Mouse (Mus musculus) midbrain, embryonic 13.5 days (tissue): ENCODE results near the gene Sox18. TPM values are rescaled to one million over a fixed set of nuclear protein-coding genes. Genes with fewer than 3 reads are reported as not detected.

Source experiments
- ATAC-seq: fragments of 200-750 bp; cut with Nextera tagmentation; 2 replicates; pipeline ENCODE4 v1.8.0; 2017; ENCODE audit warnings: mild to moderate bottlenecking, moderate TSS enrichment, moderate library complexity
- H3K27ac ChIP-seq: fragments of 300-500 bp; sonication (generic); 2 replicates; pipeline ENCODE4 v1.5.1; 2015; ENCODE audit warnings: inconsistent platforms, mild to moderate bottlenecking, moderate library complexity
- H3K27me3 ChIP-seq: fragments of 300-500 bp; sonication (generic); 2 replicates; pipeline ENCODE4 v1.6.1; 2015; ENCODE audit warnings: mild to moderate bottlenecking, inconsistent platforms
- H3K36me3 ChIP-seq: fragments of 300-500 bp; sonication (generic); 2 replicates; pipeline ENCODE4 v1.6.1; 2015; ENCODE audit warnings: mild to moderate bottlenecking, inconsistent platforms
- H3K4me1 ChIP-seq: fragments of 300-500 bp; sonication (generic); replicated peaks from 2 replicates; pipeline ENCODE4 v1.6.1; 2015; ENCODE audit warnings: inconsistent platforms
- H3K4me2 ChIP-seq: fragments of 300-500 bp; sonication (generic); replicated peaks from 2 replicates; pipeline ENCODE4 v1.6.1; 2015; ENCODE audit warnings: moderate library complexity, mild to moderate bottlenecking, inconsistent platforms
- H3K4me3 ChIP-seq: fragments of 300-500 bp; sonication (generic); replicated peaks from 2 replicates; pipeline ENCODE4 v1.5.1; 2015; ENCODE audit warnings: mild to moderate bottlenecking, inconsistent platforms
- H3K9ac ChIP-seq: fragments of 300-500 bp; sonication (generic); replicated peaks from 2 replicates; pipeline ENCODE4 v1.6.1; 2015; ENCODE audit warnings: mild to moderate bottlenecking, inconsistent platforms
- H3K9me3 ChIP-seq: fragments of 300-500 bp; sonication (generic); 2 replicates; pipeline ENCODE4 v1.6.1; 2016; ENCODE audit warnings: mild to moderate bottlenecking, inconsistent platforms
- WGBS: fragments of 180-500 bp; shearing (Covaris S2); methylation state at CpG from one replicate; pipeline ENCODE4 v1.1.7; 2015; 5-methylcytosine and 5-hydroxymethylcytosine counted together
- polyA plus RNA-seq: library from polyadenylated mRNA; unstranded; fragments of >200 nt; fragmentation: Nextera tagmentation; extraction: Ambion mirVana; gene quantifications from 2 replicates; pipeline ENCODE4 v1.2.1, GENCODE M21; 2015

The Sox18 gene
- polyA plus RNA-seq, 1 experiment from 2014 or later: 14.2 TPM

DNA sequence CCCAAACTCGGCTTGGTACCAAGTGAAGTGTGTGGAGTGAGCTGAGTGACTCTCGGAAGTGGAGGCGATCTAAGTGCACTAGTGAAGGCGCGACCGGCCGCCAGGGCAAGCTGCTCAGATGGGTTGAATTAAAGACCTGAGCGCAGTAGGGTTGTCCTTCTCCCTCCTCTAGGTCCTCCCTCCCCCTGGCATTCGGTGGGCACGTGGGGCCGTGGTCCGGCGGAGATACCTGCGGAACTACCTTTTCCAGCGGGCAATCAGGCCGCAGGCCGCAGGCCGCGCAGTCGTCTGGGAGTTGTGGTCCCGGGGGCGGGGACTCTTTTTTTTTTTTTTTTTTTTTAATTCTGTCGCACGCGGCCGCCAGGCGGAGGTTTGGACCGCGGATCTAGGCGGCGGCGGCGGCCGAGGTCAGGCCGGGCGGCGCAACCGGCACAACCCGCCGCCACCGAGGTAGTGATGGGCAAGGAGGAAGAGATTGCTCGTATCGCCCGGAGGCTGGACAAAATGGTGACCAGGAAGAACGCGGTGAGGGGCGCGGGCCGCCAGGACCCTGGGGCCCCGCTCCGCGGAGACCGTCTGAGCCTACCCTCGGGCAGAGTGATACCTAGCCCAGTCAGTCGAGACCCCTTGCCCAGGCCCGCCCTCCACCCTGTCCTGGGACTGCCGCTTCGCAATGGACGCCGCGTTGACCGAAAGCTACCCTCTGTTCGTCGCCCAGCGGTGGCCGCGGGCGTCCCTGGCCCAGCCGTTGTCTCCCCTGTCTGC is 8.7 kb upstream of the Sox18 start, which contains the start of gene Tcea2:
TSS of gene Tcea2 (plus strand) at position 360 of the 765 bp plus-strand sequence.
- Histone ChIP-seq H3K27me3 (no peaks in the 10 kb centered on the region), H3K4me3 (peak within 1 kb of the TSS; percentile 66), H3K9ac (peak within 1 kb of the TSS; percentile 87), H3K4me1 (peaks cover 27% of the 10 kb centered on the region), H3K4me2 (peak within 1 kb of the TSS; percentile 78), H3K9me3 (no peaks in the 10 kb centered on the region), H3K36me3 (peaks cover 7% of the 10 kb centered on the region; the same call in 1 of the 2 replicates), H3K27ac (peak within 1 kb of the TSS; percentile 59)
- peak; percentile 82 for ATAC-seq
- under 1% methylated on average over 67 of the region's 69 CpGs for WGBS

GRCm38 (mm10) chr2:181678780-181679179 is 7.3 kb upstream of the Sox18 start:
- no peaks in the 10 kb centered on the region for H3K36me3 ChIP-seq
- peaks cover 27% of the 10 kb centered on the region for H3K4me1 ChIP-seq
- 36% methylated on average over 1 of the region's 1 CpGs for WGBS
- peaks cover 12% of the 10 kb centered on the region for H3K27me3 ChIP-seq
- no peak overlapping the region for H3K4me2 ChIP-seq
- ATAC-seq: peak; percentile 48
- H3K9me3 ChIP-seq: no peaks in the 10 kb centered on the region
- H3K27ac ChIP-seq: no peak overlapping the region
- H3K9ac ChIP-seq: no peak overlapping the region
- H3K4me3 ChIP-seq: no peak overlapping the region

DNA sequence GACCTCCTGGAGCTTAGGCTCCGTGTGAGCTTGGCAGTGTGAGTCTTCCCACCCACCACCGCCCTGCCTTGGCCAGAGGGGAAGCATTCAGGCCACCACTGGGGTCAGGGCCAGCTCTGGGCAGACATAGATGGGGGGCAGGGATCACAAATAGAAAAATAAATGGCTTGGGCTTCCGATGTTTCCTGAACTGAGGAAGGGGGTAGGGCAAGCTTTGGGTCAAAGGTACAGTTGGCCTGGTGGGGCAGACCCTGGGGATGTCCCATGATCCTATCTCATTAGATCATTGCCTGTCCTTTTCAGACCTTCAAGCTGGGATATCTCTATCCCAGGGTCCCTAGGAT is 6.3 kb upstream of the Sox18 start:
- Histone ChIP-seq H3K4me1 (peaks cover 34% of the 10 kb centered on the region), H3K36me3 (no peaks in the 10 kb centered on the region), H3K4me2 (no peak overlapping the region), H3K9me3 (no peaks in the 10 kb centered on the region), H3K9ac (no peak overlapping the region), H3K27me3 (peaks cover 22% of the 10 kb centered on the region), H3K27ac (no peak overlapping the region), H3K4me3 (no peak overlapping the region)
- ATAC-seq: no peak
- 63% methylated on average over 3 of the region's 3 CpGs for WGBS

GRCm38 (mm10) chr2:181677096-181677754 is 5.8 kb upstream of the Sox18 start:
- no peaks in the 10 kb centered on the region for H3K36me3 ChIP-seq
- ATAC-seq: no peak
- peaks cover 34% of the 10 kb centered on the region for H3K4me1 ChIP-seq
- no peak overlapping the region for H3K4me2 ChIP-seq
- H3K27ac ChIP-seq: no peak overlapping the region; the same call in 1 of the 2 replicates
- H3K27me3 ChIP-seq: peaks cover 27% of the 10 kb centered on the region
- no peak overlapping the region for H3K4me3 ChIP-seq
- no peak overlapping the region for H3K9ac ChIP-seq
- 58% methylated on average over 5 of the region's 5 CpGs for WGBS
- no peaks in the 10 kb centered on the region for H3K9me3 ChIP-seq

GRCm38 (mm10) chr2:181676424-181676823 is 5.0 kb upstream of the Sox18 start:
- peak overlapping the region; percentile 57 for H3K27ac ChIP-seq

DNA sequence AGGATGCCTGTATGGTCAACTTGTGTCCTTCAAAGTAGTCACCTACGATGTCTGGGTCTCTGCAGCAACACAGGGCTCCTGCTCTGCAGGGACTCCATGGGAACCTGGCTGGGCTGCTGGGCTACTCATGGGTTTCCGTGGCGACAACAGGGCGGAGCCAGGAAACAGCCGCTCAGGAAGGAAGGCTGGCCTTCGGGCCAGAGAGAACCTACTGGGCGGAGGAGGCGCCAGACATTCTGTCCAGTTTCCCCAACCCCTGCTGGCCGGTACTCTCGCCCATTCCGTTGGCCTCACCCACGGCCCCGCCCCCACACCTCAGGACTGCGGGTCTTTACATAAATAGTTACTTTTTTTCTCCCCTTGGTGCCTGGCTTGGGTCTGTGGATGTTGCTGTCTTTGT is 4.0 kb upstream of the Sox18 start:
- Histone ChIP-seq H3K9ac (0 out of 2 replicates have a peak overlapping the region, but pooled peaks have one; percentile 5), H3K27me3 (peaks cover 45% of the 10 kb centered on the region), H3K4me1 (peaks cover 35% of the 10 kb centered on the region), H3K36me3 (no peaks in the 10 kb centered on the region), H3K9me3 (no peaks in the 10 kb centered on the region), H3K27ac (no peak overlapping the region), H3K4me2 (peak overlapping the region; percentile 30), H3K4me3 (no peak overlapping the region)
- ATAC-seq: 0 out of 2 replicates have a peak, but pooled peaks have one; percentile 12
- 1% methylated on average over 14 of the region's 14 CpGs for WGBS

More at GRCm38 (mm10) chr2:181676424-181676823, 5.0 kb upstream of the Sox18 start:
- WGBS: 38% methylated on average over 2 of the region's 2 CpGs
- Histone ChIP-seq H3K9me3 (no peaks in the 10 kb centered on the region), H3K4me1 (peaks cover 35% of the 10 kb centered on the region), H3K9ac (no peak overlapping the region), H3K27me3 (peaks cover 35% of the 10 kb centered on the region), H3K4me3 (no peak overlapping the region), H3K4me2 (no peak overlapping the region), H3K36me3 (no peaks in the 10 kb centered on the region)
- no peak for ATAC-seq

DNA sequence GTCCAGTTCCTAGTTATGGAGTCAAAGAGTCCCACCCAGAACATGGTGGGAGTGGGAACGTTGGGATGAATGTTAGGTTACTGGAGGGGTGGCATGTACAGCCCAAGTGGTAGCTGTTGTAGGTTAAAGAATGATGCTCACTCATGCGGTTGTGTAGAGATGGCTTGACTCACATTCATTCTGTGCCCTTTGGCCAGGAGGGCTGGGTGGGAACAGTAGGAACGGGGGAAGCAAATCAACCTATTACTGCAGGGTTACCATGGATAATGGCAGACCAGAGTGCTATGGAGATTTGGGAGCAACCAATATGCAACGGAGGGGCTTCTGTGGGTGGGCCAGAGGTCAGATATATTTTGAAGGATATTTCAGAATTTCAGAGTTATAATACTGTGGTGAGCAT is 3.5 kb upstream of the Sox18 start:
- Histone ChIP-seq H3K4me2 (no peak overlapping the region), H3K36me3 (no peaks in the 10 kb centered on the region), H3K27me3 (peaks cover 50% of the 10 kb centered on the region), H3K4me1 (peaks cover 39% of the 10 kb centered on the region), H3K9ac (no peak overlapping the region), H3K9me3 (no peaks in the 10 kb centered on the region), H3K27ac (no peak overlapping the region), H3K4me3 (no peak overlapping the region)
- 78% methylated on average over 4 of the region's 4 CpGs for WGBS
- no peak for ATAC-seq

DNA sequence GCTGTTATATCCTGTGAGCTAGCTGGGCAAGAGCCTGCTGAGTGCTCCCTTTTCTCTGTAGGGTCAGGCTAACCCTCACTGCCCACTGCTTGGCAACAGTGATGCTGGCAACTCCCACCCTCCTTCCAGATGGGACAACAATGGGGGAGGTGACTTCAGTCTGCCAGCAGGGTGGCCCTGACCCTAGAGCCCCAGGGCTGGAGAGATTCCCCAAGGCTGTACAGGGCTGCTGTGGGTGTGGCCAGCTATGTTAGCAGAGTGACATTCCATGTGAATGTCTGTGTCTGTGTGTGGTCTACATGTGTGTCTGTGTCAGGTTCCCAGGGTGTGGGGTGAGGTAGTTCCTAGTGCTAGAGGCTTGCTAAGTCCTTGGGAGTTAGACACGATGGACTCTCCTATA is 2.1 kb upstream of the Sox18 start:
- peaks cover 32% of the 10 kb centered on the region for H3K4me1 ChIP-seq
- no peak overlapping the region for H3K9ac ChIP-seq
- no peaks in the 10 kb centered on the region for H3K9me3 ChIP-seq
- H3K4me2 ChIP-seq: no peak overlapping the region
- WGBS: 54% methylated on average over 1 of the region's 1 CpGs
- H3K27ac ChIP-seq: no peak overlapping the region
- ATAC-seq: 0 out of 2 replicates have a peak, but pooled peaks have one; percentile 5
- no peak overlapping the region for H3K4me3 ChIP-seq
- H3K36me3 ChIP-seq: no peaks in the 10 kb centered on the region
- peaks cover 64% of the 10 kb centered on the region for H3K27me3 ChIP-seq

GRCm38 (mm10) chr2:181671984-181672383 is 544 bp upstream of the Sox18 start:
- no peak overlapping the region for H3K9ac ChIP-seq
- no peak for ATAC-seq
- peaks cover 32% of the 10 kb centered on the region for H3K4me1 ChIP-seq
- H3K27me3 ChIP-seq: peaks cover 74% of the 10 kb centered on the region
- no peak overlapping the region for H3K27ac ChIP-seq
- no peak overlapping the region for H3K4me2 ChIP-seq
- no peaks in the 10 kb centered on the region for H3K9me3 ChIP-seq
- no peak overlapping the region for H3K4me3 ChIP-seq
- WGBS: 25% methylated on average over 7 of the region's 7 CpGs
- no peaks in the 10 kb centered on the region for H3K36me3 ChIP-seq

DNA sequence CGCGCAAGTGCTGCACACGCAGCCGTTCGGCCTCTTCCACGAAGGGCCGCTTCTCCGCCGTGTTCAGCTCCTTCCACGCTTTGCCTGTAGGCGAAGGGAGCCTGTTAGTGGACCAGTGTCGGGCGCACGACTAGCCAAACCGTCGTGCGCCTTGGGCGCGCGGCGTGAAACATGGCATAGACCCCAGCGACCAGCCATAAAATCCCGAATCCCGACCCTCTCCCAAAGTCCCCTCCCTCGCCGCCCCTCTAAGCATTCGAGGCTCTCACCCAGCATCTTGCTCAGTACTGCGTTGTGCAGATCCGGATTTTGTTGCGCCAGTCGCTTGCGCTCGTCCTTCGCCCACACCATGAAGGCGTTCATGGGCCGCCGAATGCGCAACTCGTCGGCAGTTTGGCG is 528 bp downstream of the Sox18 start:
- Histone ChIP-seq H3K4me2 (peak overlapping the region; percentile 53), H3K4me3 (peak overlapping the region; percentile 39), H3K27me3 (peaks cover 74% of the 10 kb centered on the region), H3K36me3 (no peaks in the 10 kb centered on the region), H3K9me3 (no peaks in the 10 kb centered on the region), H3K27ac (no peak overlapping the region), H3K4me1 (peaks cover 32% of the 10 kb centered on the region), H3K9ac (peak overlapping the region; percentile 39)
- WGBS: 1% methylated on average over 41 of the region's 41 CpGs
- ATAC-seq: no peak

DNA sequence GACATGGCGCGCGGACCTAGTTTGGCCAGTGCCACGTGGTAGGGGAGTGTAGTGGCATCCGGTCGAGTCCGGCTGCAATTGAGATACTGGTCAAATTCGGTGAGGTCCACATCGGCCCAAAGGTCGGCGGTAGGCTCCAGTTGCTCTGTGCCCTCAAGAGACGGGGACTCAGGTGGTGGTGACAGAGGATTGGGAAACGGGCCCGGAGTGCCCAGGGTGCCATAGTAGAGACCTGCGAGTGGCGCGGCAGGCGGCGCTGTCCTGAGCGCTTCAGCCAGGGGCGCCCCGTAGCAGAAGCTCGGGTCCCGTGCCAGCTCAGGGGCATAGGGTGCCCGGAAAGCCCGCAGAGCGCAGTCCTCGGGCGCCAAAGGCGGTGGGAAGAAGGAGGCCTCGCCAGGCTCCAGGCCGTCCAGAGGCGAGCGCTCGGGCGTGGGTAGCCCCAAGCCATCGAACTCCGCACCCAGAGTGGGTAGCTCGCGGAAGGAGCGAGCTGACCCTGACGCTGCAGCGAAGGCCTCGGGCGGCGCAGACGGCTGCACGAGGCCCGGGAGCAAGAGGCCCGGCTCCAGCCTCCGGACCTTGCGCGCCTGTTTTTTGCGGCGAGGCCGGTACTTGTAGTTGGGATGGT is 1.0 kb downstream of the Sox18 start:
- WGBS: 5% methylated on average over 56 of the region's 56 CpGs
- Histone ChIP-seq H3K36me3 (no peaks in the 10 kb centered on the region), H3K27me3 (peaks cover 74% of the 10 kb centered on the region), H3K4me3 (peak overlapping the region; percentile 39), H3K9ac (peak overlapping the region; percentile 39; the same call in 1 of the 2 replicates), H3K4me1 (peaks cover 27% of the 10 kb centered on the region), H3K4me2 (peak overlapping the region; percentile 53), H3K27ac (no peak overlapping the region), H3K9me3 (no peaks in the 10 kb centered on the region)
- ATAC-seq: no peak

DNA sequence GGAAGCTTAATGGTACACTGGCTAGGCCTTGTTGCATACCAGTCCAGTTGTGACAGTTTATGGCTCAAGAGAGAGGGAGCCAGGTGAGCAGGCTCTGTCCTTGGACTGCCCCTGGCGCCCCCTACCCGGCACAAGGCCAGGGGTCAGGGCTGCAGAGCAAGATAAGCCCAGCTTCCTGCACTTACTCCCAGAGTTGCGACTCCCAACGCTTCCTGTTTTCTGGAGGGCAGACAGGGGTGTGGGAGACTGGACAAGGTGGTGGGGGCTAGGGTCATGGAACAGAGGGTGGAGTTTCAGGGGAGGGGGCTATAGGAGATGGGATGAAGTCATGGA is 8.2 kb downstream of the Sox18 start:
- H3K27me3 ChIP-seq: peaks cover 8% of the 10 kb centered on the region; the same call in 1 of the 2 replicates
- H3K9ac ChIP-seq: no peak overlapping the region
- peaks cover 10% of the 10 kb centered on the region; the same call in 1 of the 2 replicates for H3K4me1 ChIP-seq
- no peaks in the 10 kb centered on the region for H3K36me3 ChIP-seq
- WGBS: 27% methylated on average over 4 of the region's 4 CpGs
- no peak overlapping the region for H3K27ac ChIP-seq
- no peak overlapping the region for H3K4me3 ChIP-seq
- H3K4me2 ChIP-seq: no peak overlapping the region
- no peak for ATAC-seq
- H3K9me3 ChIP-seq: no peaks in the 10 kb centered on the region
